Mouse (Mus musculus): ENCODE measurements around the gene Rhox8. TPM values are rescaled to one million over a fixed set of nuclear protein-coding genes. Genes with fewer than 3 reads are reported as not detected.

The Rhox8 gene
- polyA plus RNA-seq, 1 experiment from 2014 or later, result not detected

Other genes starting within 250 kb of the Rhox8 start
- gene Rhox2g, start 235.5 kb downstream of the Rhox8 start, polyA plus RNA-seq (2014; fragmentation: Nextera tagmentation; extraction: Ambion mirVana), result not detected in 2 replicates
- not detected in 2 replicates for gene Rhox4g, start 227.6 kb downstream of the Rhox8 start, polyA plus RNA-seq (2014; fragmentation: Nextera tagmentation; extraction: Ambion mirVana)
- not detected in 2 replicates for gene Rhox3h, start 210.2 kb downstream of the Rhox8 start, polyA plus RNA-seq (2014; fragmentation: Nextera tagmentation; extraction: Ambion mirVana)
- gene Rhox2h, start 205.7 kb downstream of the Rhox8 start, polyA plus RNA-seq (2014; fragmentation: Nextera tagmentation; extraction: Ambion mirVana), result not detected in 2 replicates
- 0.63 and 1.7 TPM in 2 replicates for gene Rhox5, start 74.1 kb downstream of the Rhox8 start, polyA plus RNA-seq (2014; fragmentation: Nextera tagmentation; extraction: Ambion mirVana)
- gene Rhox6, start 52.0 kb downstream of the Rhox8 start, polyA plus RNA-seq (2014; fragmentation: Nextera tagmentation; extraction: Ambion mirVana), result 0.33 and 0.41 TPM in 2 replicates
- gene Rhox7a, start 47.3 kb downstream of the Rhox8 start, polyA plus RNA-seq (2014; fragmentation: Nextera tagmentation; extraction: Ambion mirVana), result not detected in 2 replicates
- not detected in 2 replicates for gene Rhox7b, start 18.3 kb upstream of the Rhox8 start, polyA plus RNA-seq (2014; fragmentation: Nextera tagmentation; extraction: Ambion mirVana)
- gene Rhox9, start 22.8 kb upstream of the Rhox8 start, polyA plus RNA-seq (2014; fragmentation: Nextera tagmentation; extraction: Ambion mirVana), result not detected in 2 replicates
- gene Btg1-ps1, start 139.9 kb upstream of the Rhox8 start, polyA plus RNA-seq (2014; fragmentation: Nextera tagmentation; extraction: Ambion mirVana), result not detected in 2 replicates
- not detected in 2 replicates for gene Btg1-ps2, start 164.2 kb upstream of the Rhox8 start, polyA plus RNA-seq (2014; fragmentation: Nextera tagmentation; extraction: Ambion mirVana)
- gene Rhox10, start 187.5 kb upstream of the Rhox8 start, polyA plus RNA-seq (2014; fragmentation: Nextera tagmentation; extraction: Ambion mirVana), result not detected in 2 replicates
- gene Rhox11, start 206.2 kb upstream of the Rhox8 start, polyA plus RNA-seq (2014; fragmentation: Nextera tagmentation; extraction: Ambion mirVana), result not detected in 2 replicates
- not detected in 2 replicates for gene Rhox12, start 232.0 kb upstream of the Rhox8 start, polyA plus RNA-seq (2014; fragmentation: Nextera tagmentation; extraction: Ambion mirVana)
- not detected in 2 replicates for gene Rhox13, start 242.3 kb upstream of the Rhox8 start, polyA plus RNA-seq (2014; fragmentation: Nextera tagmentation; extraction: Ambion mirVana)

Measured in embryonic facial prominence, embryonic 14.5 days (tissue).